Mouse (Mus musculus) layer of hippocampus, adult 18-20 months (tissue): Measurements from ENCODE around the gene Olfr1018. TPM values are rescaled to one million over a fixed set of nuclear protein-coding genes. Genes with fewer than 3 reads are reported as not detected.

Source experiments
- DNase-seq, 2 experiments: peaks; one replicate each; pipeline ENCODE4 v3.0.0; 2022; ENCODE audit warnings: low spot score in 2 of 2
- long read RNA-seq: library from polyadenylated mRNA; stranded (forward); transcript quantifications from one replicate; pipeline ENCODE4 v2.0.0, GENCODE M21; 2021
- total RNA-seq, 2 experiments: library from RNA; stranded (reverse); gene quantifications; 2 replicates each; pipeline ENCODE4 v1.2.3; 2021

Gene Olfr1018
- not detected for total RNA-seq
- long read RNA-seq: 0 reads

DNA sequence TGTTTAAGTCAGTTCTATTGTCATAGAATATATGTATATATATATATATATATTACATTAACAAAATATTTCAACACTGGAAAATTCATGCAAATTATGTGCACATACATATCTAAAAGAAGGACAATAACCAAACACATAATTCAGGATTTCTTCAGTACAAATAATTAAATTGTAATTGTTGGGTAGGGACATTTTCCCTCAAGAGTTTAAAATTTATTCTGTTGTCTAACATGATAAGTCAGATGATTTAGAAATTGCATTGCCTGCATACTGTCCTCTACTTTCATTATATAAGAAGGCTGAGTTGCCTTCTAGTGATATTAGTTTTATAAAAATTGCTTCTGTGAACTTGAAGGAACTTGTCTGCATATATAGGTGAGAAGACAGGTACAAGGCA is at the start of gene Olfr1018:
TSS of gene Olfr1018 (plus strand) at position 301 of the 400 bp plus-strand sequence.
- no peak for DNase-seq

- no peak for DNase-seq
Measured at GRCm38 (mm10) chr2:85772413-85772812, 45.9 kb upstream of the Olfr1018 start, which contains the start of gene Olfr1014. TSS of gene Olfr1014 (plus strand) at chr2:85772713.

DNA sequence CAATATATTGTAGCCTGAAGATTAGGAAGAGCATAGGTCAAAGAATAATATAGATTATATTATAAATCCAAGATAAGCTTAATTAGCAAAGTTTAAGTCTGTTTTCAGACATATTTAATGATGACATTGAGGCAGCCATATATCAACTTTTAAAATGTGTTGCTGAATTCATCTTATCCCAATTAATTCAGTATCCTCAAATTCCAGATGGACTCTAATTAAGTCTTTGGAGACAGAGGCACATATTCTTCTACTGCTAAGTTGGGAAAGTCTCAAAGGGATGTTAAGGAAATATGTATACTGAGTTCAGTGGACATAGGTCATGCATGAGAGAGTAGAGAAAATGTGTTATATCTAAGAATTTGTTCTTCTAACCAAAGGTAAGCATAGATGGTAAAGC is 36.6 kb upstream of the Olfr1018 start, which contains the start of gene Olfr1015:
TSS of gene Olfr1015 (plus strand) at position 301 of the 400 bp plus-strand sequence.
- no peak for DNase-seq

GRCm38 (mm10) chr2:85792331-85792730 is 25.9 kb upstream of the Olfr1018 start:
- DNase-seq: no peak

DNA sequence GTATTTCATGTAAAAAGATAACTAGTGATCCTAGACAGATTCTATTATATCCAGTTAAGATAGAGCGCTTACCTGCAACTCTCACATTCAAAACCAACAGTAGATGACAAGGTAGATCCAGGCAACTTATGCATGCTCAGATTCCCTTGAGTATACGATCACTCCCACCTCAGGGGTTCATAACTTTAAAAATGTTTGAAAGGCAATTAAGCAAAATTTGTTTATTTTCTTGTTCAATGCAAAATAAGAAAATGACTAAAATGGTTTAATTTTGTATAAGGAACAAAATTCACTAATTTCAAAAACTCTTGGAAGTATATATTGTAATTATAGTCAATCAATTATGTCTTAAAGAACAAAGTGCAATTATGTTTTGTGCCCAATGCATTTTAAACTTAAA is 15.8 kb upstream of the Olfr1018 start, which contains the start of gene Olfr1016:
TSS of gene Olfr1016 (minus strand) at position 101 of the 400 bp plus-strand sequence.
- DNase-seq: no peak

DNA sequence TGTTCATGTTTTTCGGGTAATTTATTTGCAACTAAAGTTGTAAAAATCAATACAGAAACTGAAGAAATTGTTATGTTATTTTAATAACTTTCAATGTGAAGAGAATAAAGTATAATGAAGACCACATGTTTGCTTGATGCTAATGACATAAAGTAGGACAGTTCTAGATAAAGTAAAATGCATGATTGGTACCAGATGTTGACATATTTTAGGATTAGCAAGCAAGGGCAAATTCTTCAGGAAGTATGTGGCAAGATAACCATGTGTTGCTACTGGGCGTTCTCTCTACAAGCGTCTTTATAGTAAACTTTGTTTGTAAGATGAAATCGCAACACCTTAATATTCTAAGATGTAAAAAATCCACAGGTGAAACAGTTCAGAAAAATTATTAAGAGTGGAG is 13.8 kb upstream of the Olfr1018 start:
- no peak for DNase-seq

GRCm38 (mm10) chr2:85845383-85845782 is 27.1 kb downstream of the Olfr1018 start, which contains the start of gene Olfr1019:
TSS of gene Olfr1019 (minus strand) at chr2:85845483.
- DNase-seq: no peak

DNA sequence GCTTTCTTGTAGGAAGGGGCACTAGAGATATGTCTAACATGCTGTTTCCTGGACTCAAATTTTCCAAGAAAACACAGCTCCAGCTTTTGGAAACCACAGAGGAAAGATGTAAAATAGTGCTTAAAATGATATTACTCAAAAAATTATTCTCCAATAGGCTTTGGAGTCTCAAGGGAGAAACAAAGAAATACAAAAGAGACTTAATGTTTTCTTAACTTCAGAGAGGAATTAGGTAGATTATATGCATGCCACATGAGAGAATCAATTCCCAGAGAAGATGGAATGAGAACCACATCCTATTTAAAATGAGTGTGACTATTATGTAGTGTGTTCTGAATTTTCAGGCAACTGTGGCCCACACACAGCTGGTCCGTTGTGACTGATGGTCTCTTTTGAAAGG is 28.5 kb downstream of the Olfr1018 start, which contains the start of gene Olfr1020:
TSS of gene Olfr1020 (plus strand) at position 301 of the 400 bp plus-strand sequence.
- no peak for DNase-seq

GRCm38 (mm10) chr2:85868294-85868693 is 50.0 kb downstream of the Olfr1018 start, which contains the start of gene Olfr1022:
TSS of gene Olfr1022 (plus strand) at chr2:85868594.
- no peak for DNase-seq

Other genes starting within 250 kb of the Olfr1018 start
- not detected for gene Olfr996, start 239.3 kb upstream of the Olfr1018 start, total RNA-seq
- gene Olfr998, start 229.5 kb upstream of the Olfr1018 start, total RNA-seq: not detected
- not detected for gene Olfr1000, start 206.6 kb upstream of the Olfr1018 start, total RNA-seq
- not detected for gene Olfr1002, start 167.8 kb upstream of the Olfr1018 start, total RNA-seq
- gene Olfr154, start 154.0 kb upstream of the Olfr1018 start, total RNA-seq: not detected
- gene Olfr1006, start 139.7 kb upstream of the Olfr1018 start, total RNA-seq: not detected
- gene Olfr1008, start 129.0 kb upstream of the Olfr1018 start, total RNA-seq: not detected
- gene Olfr1009, start 103.1 kb upstream of the Olfr1018 start, total RNA-seq: not detected
- not detected for gene Olfr1012, start 55.7 kb upstream of the Olfr1018 start, total RNA-seq
- not detected for gene Olfr1013, start 51.4 kb upstream of the Olfr1018 start, total RNA-seq
- gene Olfr1014, start 45.8 kb upstream of the Olfr1018 start, total RNA-seq: not detected
- gene Olfr1015, start 36.5 kb upstream of the Olfr1018 start, total RNA-seq: not detected
- gene Olfr1016, start 15.9 kb upstream of the Olfr1018 start, total RNA-seq: not detected
- gene Olfr1019, start 27.0 kb downstream of the Olfr1018 start, total RNA-seq: not detected
- gene Olfr1020, start 28.6 kb downstream of the Olfr1018 start, total RNA-seq: not detected
- gene Olfr1022, start 50.1 kb downstream of the Olfr1018 start, total RNA-seq: not detected
- not detected for gene Olfr1023, start 67.2 kb downstream of the Olfr1018 start, total RNA-seq
- gene Olfr1024, start 86.6 kb downstream of the Olfr1018 start, total RNA-seq: not detected
- gene Olfr1025-ps1, start 96.7 kb downstream of the Olfr1018 start, total RNA-seq: not detected
- not detected for gene Olfr1026, start 103.1 kb downstream of the Olfr1018 start, total RNA-seq
- gene Olfr1028, start 132.0 kb downstream of the Olfr1018 start, total RNA-seq: not detected
- not detected for gene Olfr1029, start 155.4 kb downstream of the Olfr1018 start, total RNA-seq
- gene Olfr1030, start 160.8 kb downstream of the Olfr1018 start, total RNA-seq: not detected
- gene Olfr1031, start 171.8 kb downstream of the Olfr1018 start, total RNA-seq: not detected
- not detected for gene Olfr1032, start 187.1 kb downstream of the Olfr1018 start, total RNA-seq
- gene Olfr1033, start 202.2 kb downstream of the Olfr1018 start, total RNA-seq: not detected
- gene Olfr1034, start 227.4 kb downstream of the Olfr1018 start, total RNA-seq: not detected